Mouse (Mus musculus): ENCODE data around the gene Gnpat.
A peak's percentile ranks its signal among the peaks of the same experiment; 100 is the strongest.

DNA sequence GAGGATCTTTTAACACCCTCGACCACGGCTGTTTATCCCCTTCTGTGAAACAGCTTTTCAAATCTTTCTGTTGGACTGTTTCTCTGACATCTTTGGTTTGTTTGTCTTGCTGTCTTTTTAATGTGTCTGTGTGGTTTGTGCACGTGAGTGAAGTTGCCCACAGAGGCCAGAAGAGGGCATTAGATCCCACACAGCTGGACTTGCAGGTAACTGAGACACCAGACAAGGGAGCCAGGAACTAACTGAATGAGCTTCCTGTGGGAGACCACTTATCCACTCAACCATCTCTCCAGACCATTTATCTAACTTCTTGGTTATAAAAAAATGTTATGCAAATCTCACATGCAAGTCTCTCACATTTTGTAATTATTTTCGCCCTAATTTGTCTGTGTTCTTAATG lies 67.8 kb downstream of the Gnpat start:
- TF ChIP-seq EP300 (IDR thresholded peaks at IDR 0.05; ENCODE audit: low read length) (no peak), POLR2AphosphoS2 (IDR thresholded peaks at IDR 0.05; ENCODE audit: low read depth, low read length) (no peak), NRF1 (IDR thresholded peaks at IDR 0.05; ENCODE audit: low read depth, low read length) (no peak), UBTF (IDR thresholded peaks at IDR 0.05; ENCODE audit: low read depth, low read length) (no peak), POLR2A (IDR thresholded peaks at IDR 0.05; ENCODE audit: low read depth, low read length) (no peak), CTCF (conservative IDR thresholded peaks at IDR 0.05 in 1 of 2, IDR thresholded peaks at IDR 0.05 in 1 of 2; ENCODE audit: low read depth in 2 of 2, low read length in 2 of 2) (peak; percentile 6 to 18; a peak in 1 of 4 replicates), CHD1 (IDR thresholded peaks at IDR 0.05; ENCODE audit: low read depth, low read length) (no peak), JUND (conservative IDR thresholded peaks at IDR 0.05; ENCODE audit: low read depth, low read length) (no peak), ETS1 (conservative IDR thresholded peaks at IDR 0.05; ENCODE audit: low read depth, low read length) (no peak), MXI1 (IDR thresholded peaks at IDR 0.05; ENCODE audit: low read depth, low read length) (no peak)

Data from CH12.LX (cell line).